Mouse (Mus musculus) gastrocnemius, adult 18-20 months (tissue): Measurements from ENCODE around the gene B4galt2. TPM values are rescaled to one million over a fixed set of nuclear protein-coding genes. Genes with fewer than 3 reads are reported as not detected.

Experiments
- DNase-seq: peaks from one replicate; pipeline ENCODE4 v3.0.0; 2021; ENCODE audit warnings: low spot score
- total RNA-seq, 2 experiments: library from RNA; stranded (reverse); gene quantifications; 2 replicates each; pipeline ENCODE4 v1.2.3; 2021

The B4galt2 gene
- total RNA-seq, 2 experiments from 2014 or later: 1.8 to 2.0 TPM

DNA sequence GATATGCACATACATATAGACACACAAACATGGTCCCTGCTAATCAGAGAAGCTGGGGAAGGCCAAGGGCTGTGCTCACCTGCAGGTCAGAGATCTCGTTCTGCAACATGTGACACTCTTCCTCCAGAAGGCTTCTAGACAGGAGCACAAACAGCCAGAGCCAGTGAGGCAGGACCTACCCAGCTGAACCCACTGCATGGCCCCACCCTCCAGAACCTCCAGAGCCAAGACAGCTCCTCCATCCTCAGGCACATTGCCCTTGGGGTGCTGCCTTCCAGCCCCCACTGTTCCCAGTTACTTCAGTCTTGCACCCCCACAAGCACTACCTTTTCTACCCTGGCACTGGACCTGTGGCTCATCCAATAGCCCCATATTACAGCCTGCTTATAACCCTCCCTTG lies 12.8 kb downstream of the B4galt2 start:
- DNase-seq: no peak

DNA sequence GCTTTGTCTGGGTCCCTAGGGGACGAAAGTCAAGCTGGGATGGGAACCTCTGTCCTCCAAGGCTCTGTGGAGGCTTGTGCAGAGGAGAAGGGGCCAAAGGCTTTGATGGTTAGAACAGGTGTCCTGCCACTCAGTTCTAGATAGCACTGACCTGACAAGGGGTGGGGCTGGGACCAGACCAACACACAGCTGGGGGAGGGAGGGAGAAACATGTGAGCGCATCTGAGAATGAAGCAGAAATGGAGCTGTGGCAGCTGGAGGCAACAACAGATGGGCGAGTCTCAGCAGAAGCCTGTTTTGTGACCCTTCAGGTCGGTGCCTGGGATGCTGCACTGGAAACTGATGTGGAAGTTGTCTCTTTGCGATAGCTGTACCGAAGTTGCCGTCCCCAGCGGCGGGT lies 14.0 kb downstream of the B4galt2 start:
- DNase-seq: no peak

DNA sequence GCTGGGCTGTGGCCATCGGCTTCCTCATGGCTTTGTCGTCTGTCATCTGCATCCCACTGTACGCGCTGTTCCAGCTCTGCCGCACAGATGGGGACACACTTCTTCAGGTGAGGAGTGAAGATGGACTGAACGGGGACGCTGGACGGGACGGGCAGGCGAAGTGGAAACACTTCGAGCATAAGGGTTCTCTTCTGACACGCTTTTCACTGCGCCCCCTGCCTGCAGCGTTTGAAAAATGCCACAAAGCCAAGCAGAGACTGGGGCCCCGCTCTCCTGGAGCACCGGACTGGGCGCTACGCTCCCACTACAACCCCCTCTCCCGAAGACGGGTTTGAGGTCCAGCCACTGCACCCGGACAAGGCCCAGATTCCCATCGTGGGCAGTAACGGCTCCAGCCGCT lies 15.5 kb downstream of the B4galt2 start:
- DNase-seq: peak; percentile 48

DNA sequence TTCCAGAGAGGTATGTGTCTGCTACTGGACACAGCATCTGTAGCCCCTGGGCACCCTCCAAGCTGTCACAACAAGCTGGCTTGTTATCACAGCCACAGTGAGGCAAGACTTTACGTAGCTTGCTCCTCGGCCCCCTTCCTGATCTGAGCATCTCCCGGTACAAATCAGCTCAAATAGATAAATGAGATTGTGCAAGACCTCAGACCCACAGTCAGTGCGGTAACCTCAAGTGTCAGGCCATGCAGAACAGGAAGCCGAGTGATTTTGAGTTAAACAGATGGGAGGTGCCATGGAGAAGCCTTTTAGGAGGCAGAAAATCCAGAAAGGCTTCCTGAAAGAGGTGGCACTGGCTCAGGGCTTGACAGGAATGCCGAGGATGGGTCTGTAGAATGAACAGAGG lies 16.3 kb downstream of the B4galt2 start:
- DNase-seq: no peak

DNA sequence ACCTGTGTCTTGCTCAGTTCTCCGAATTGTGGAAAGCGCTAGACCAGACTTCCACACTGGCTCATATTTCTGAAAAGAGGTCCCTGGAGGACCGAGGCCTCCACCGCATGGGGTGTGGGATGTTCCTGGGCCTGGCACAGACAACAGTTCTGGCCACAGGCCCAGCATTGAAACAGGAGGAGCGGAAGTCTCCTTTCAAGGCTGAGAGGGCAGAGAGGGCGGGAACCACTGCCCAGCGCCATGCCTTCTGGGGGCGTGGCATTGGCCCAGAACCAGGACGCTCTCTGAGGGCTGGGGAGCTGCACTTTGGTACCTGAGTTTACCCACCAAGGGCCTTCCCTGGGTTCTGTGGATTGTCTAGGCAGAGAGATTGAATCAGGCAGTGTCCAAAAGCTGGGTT lies 17.2 kb downstream of the B4galt2 start:
- DNase-seq: peak; percentile 89

DNA sequence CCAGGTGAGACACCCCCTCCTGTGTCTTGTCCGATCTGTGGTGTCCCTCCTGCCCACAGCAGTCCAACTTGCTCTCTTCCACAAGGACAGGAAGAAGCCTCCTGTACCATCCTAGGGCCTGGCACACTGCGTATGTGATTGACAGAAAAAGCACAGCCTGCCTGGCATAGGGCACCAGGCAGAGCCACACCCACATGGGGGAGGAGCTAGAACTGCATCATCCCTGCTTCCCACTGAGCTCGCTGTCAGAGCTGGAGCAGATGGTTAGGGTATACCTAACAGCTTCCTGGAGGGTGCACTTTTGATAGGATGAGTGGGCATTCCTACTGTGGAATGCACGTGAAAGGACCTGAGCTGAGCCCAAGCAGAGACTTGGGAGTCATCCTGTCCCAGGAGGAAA lies 20.5 kb downstream of the B4galt2 start:
- no peak for DNase-seq

DNA sequence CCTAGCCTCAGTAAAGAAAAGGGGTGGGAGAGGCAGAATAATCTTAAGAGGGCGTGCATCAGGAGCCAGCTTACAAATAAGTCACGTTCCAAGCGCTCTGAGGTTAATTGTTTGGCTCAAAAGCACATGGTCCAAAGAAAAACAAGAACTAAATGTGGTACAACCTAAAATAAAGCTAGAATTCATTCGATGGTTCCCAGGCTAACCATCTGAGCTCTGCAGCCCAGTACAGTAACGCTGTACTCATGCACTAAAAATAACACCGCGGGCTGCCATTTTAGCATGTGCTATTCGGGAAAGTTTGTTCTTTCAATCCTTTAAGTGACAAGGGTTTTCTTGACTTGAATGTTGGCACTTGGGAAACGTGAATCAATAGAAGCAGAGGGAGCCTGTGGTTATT lies 22.7 kb downstream of the B4galt2 start:
- DNase-seq: no peak

DNA sequence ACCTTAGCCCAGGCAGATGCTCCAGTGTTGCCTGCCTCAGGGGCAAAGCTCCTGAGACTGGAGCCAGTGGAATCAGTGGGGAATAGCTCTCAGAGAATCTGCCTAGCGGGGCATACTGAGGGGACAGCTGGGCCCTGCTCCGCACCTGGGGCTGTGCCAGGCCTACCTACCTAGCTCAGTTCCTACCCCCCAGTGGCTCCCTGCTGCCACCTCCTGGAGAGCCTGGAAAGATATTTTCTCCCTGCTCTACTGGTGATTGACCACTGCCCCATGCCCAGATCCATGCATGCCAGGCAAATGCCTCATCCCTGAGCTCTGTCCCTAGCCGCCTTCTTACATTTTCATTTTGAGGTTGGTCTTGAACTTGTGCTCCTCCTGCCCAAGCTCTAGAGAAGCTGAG lies 24.5 kb downstream of the B4galt2 start:
- peak; percentile 76 for DNase-seq

DNA sequence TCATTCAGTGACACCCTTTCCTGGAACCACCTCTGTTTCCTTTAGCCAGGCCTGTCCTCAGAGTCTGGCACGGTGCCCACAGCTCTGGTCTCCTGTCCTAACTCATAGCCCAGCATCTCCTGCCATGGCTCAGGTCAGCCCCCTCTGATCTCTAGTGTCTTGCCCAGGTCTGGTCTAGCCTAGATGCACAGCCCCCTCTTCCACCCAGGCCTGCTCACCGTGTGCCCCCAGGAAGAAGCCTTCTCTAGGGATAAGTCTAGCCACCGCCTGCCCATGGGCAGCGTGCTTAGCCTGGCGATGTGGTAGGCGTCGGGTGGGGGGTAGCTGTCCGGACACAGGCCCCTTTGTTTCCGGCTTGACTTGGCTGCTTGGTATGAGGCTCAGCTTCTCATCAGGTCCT lies 28.1 kb downstream of the B4galt2 start:
- DNase-seq: no peak

DNA sequence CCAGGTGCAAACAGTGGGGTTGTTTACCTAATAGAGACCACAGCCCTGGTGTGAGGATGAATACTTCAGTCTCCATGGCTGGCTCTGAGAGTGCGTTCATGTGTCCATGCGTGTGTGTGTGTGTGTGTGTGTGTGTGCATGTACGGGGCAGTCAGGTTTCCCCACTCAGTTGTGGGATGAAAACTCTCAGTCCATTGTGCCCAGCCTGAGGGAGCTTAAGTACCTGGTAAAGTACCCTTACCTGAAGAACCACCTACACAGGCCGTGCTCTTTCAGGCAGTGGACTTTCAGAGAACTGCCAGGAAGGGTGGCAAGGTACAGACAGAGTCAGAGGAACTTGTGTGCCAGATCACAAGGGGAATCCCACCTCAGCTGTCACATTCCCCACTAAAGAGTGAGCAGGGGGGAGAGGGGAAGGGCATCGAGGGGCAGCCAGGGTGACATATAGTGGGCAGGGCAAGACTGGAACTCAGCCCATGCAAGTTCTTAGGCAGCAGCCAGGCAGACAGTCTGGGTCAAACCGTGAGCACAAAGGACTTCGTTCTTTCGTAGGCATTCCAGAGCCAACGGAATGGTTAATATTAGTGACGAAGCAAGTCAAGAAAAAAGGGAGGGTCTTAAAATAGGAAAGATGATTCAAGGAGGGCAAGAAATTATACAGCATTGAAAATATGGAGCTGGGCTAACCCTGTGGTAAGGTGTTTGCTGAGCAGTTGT lies 31.0 kb downstream of the B4galt2 start:
- no peak for DNase-seq

DNA sequence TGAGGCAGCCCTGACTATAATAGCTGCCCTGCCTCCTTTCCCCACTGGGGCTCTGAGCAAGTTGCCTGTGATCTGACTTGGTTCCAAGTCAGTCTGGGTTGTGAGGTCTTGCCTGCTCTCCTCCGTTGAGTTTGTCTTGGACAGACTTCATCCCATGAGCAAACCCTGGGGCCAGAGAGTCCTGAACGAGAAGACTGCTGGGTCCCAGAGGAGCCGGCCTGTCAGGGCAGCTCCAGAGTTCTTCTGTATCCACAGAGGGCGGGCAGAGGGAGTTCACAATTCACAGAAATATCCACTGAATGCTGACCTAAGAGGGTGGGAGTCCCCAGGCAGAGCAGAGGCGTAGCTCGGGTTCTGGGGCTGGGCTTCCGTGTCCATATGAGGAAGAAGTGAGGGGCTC lies 32.4 kb downstream of the B4galt2 start:
- DNase-seq: peak; percentile 48

DNA sequence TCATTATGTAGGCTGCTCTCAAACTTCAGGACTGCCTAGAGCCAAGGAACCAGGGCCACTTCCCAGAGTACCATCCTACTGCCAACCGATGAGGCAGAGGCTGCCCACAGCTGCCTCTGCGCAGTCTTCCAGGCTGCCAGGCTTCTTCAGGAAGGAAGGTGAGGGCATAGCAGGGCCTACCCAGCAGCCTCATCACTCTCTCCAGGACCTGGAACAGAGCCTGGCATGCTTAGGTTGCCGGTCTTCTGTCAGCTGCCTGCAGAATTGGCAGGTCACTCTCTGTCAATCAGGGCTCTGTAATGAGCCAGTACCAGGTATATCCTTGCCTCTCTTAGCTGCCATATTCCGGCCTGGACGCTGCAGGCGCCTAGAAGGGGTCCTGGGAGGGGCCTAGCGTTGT lies 33.1 kb downstream of the B4galt2 start:
- DNase-seq: peak; percentile 62

DNA sequence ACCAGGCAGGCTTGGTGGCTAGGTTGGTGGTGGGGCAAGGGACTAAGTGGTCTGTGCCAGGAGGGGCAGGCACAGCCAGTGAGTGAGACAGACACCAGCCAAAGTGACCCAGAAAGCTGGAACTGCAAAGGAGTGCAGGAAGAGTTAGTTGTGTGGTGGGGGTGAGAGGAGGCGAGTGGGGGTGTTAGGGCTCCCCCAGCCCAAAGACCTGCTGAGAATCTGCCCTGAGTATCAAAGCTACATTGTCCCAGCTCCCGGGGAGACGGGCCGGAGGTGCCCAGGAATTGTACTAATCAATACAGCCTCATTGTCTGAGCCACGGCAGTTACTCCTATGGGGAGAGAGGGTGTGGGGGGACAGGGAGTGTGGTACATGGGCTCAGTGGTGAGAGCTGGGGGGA lies 33.8 kb downstream of the B4galt2 start:
- DNase-seq: no peak

DNA sequence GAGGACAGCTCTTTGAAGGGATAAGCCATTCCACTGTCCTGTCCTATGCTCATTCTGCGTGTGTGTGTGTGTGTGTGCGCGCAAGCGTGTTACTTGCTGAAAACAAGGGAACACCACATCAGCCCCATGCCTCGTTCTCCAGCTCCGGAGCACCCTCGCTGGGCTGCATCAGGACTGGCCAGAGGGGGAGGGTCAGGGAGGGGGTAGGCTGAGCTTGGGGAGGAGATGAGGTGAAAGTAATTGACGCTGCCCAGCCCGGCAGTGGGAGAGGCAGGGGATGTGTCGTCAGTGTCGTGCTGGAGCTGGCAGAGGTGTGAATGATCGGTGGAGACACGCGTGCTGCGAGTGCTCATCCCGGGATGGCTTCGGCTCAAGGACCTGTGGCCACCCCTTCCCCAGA lies 34.2 kb downstream of the B4galt2 start:
- DNase-seq: no peak

DNA sequence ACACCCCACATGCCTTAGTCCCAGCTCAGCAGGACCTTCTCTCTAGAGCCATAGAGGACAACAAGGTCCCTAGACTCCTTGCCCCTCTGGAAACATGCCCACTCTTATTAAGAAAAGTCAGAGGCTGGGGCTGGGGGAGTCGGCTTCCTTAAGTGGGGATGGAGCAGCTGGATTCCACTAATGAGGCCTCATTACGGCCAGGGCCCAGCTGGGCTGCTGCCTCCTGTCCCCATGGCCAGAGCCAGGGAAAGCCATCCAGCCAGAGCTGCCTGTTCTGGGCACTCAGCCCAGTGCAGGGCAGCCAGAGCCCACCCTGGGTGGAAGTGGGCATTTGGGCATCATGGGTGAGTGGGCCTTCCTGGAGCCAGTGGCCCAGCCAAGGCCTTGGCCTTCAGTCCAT lies 36.3 kb downstream of the B4galt2 start:
- DNase-seq: no peak

DNA sequence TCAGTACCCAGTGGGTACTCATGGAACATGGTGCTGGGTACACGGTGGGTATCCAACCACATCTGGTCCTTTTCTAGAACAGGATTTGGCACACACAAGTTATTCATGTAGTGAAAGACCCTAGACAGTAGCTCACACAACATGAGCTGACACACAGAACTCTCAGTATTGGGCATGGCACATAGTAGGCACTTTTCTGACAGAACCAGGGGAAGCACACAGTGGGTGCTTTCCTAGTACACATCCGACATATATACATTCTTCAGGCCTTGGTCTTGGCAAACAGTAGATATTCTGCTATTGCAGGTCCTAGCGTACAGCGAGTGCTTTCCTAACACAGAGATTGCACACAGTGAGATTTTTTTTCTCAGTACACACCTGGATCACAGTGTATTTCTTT lies 37.0 kb downstream of the B4galt2 start:
- no peak for DNase-seq

DNA sequence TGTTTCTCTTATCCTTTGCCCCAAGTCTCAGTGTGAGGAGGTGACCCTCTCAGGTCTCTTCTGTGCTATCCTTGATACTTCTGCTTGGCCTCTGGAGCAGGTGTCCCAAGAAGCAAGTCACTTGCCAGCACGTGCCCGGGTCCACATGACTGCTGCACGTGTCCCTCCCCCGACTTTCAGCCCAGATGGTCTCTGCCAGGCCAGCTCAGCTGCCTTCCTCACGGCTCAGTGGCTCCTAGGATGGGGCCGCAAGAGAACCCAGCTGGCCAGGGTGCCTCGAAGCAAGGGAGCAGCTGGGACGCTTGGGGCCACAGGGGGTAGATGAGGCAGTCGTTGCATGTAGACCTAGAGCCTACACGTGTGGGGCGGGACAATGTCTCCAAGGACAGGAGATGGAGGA lies 38.0 kb downstream of the B4galt2 start:
- DNase-seq: no peak

DNA sequence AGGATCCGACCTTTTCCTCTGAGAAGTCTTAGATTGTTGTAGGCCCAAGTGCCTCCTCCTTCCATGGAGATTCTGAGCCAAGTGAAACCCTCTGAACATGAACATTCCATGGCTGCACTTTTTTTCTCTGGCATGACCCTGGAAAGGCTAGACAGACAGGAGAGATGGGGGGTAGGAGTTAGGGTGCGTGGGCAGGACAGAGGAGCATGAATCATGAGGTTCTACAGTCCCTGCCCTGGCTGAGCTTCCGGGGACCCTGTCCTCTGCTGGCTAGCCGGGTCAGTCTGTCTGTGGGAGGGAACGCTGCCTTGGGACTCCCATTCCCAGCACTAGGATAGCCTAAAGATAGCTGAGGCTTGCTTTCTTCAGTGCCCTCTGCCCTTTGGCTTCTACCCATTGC lies 38.8 kb downstream of the B4galt2 start:
- DNase-seq: no peak

DNA sequence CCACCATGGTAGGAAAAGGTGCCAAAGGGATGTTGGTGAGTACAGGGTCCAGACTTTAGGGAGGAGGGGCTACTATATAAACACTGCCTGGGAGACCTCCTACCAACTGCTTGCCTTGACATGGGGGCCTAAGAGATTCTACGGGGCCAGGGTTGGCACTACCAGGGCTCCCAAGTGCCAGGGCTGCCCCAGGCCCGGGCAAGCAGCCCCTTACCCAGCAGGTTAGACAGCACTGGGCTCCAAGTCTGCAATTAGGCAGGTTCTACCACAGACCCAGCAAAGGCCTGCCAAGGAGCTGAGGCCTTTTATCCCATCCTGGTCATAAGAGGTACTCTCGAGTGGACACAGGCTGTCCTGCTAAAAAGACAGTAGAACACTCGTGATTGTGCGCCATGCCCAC lies 40.2 kb downstream of the B4galt2 start:
- no peak for DNase-seq

DNA sequence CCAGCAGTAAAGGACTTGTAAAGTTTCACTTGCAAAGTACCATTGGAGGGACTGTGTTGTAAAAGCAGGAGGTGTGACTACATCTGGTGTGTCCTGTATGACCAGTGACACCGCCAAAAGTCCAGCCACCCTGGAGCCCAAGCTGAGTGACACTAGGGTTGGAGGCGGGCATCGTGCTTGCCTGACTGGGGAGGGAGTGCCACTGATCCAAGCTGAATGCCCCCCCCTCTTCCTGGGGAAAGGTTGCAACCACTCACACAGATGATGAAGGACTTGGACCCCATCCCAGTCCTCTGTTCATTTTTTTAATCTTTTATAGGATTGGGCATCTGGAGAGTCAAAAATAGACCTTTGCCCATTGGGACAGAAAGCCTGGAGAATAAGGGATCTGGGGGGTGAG lies 41.7 kb downstream of the B4galt2 start:
- no peak for DNase-seq

DNA sequence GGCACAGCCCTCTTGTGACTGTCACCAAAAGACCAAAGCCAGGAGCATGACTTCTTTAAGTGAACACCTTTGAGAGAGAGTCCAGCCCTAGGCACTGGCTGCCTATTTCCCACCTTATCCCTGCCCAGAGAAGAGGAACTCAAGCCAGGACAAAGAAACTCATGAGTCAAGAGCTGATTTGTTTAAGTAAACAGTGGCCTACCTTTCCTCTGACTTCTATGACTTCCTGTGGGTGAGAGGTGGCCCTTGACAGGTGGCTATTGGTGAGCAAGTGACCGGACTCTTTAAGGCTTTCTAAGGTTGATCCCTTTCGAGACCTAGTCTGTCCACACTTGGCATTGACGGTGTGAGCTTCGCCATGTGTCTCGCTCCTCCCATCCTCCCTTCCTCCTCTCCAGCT lies 42.5 kb downstream of the B4galt2 start:
- DNase-seq: no peak

DNA sequence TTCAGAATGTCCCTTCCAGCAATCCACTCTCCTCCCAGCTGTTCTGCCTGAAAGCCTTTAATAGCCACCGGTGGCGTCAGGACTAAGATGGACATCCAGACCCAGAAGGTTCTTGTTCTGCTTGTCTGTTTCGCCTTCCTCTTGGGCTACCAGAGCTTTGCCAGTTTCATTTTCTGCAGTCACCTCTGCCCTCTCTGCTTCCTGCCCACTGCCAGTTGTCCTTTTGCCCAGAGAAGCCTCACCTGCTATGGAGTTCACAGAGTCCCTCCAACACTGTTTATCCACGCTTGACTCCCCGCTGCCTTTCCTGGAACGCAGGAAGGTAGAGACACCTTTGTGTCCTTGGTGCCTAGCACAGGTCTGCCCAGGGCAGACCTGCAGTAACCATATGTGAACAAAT lies 43.9 kb downstream of the B4galt2 start:
- DNase-seq: no peak

DNA sequence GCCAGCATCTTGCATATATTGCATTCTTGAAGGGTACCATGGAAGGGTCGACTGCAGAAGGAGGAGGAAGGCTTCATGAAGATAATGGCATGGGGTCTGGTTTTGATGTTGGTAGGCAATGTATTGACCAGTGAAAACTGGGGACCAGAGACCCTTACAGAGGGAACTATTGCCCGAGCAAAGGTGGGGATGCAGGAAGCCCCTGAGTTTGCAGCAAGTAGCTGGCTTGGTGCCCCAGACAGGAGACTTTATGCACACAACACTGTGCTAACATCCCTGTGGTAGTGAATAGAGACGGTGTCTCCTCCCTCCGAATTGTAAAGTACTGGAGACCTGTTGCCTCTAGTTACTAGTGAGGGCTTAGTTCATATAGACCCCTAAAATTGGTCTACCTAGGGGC lies 46.0 kb downstream of the B4galt2 start:
- DNase-seq: no peak

DNA sequence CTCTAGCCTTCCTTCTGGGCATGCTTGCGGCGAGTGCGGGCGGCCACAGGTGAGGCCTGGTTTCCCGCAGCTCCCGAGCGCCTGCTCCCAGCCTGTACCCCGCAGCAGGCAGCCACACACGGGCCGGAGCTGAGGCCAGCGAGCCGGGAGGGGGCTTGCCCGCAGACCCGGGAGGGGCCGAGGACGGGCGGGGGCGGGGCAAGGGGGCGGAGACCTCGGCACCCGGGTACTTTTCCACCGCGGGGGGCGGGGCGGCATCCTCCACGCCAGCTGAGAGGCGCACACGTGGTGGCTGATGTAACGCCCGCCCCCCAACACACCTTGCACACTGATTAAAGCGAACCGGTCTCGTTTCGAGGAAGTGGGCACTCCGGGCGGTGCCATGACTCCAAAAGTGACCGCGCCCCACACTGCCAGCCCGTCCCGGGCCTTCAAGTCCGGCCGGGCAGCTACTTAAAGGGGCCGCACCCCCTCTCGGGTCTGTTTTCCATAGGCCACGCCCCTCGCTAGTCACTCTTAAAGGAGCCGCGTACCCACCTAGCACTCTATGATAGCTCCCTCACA lies 47.0 kb downstream of the B4galt2 start:
- peak; percentile 90 for DNase-seq
